Mouse (Mus musculus): ENCODE measurements around the gene Tenm2.

GRCm38 (mm10) chr11:36286246-36286645 lies 949.5 kb downstream of the Tenm2 start:
- TF ChIP-seq CTCF (IDR thresholded peaks at IDR 0.05; ENCODE audit: control insufficient read depth, insufficient read depth, low read length) (no peak), POLR2A (IDR thresholded peaks at IDR 0.05; ENCODE audit: borderline replicate concordance, control insufficient read depth, low read depth, low read length) (no peak)

Measured in bone marrow, adult 2 months (tissue).